Mouse (Mus musculus) gastrocnemius, adult 8-10 months (tissue): ENCODE results near the gene Pxmp2. TPM values are rescaled to one million over a fixed set of nuclear protein-coding genes. Genes with fewer than 3 reads are reported as not detected.

Experiments
- DNase-seq, 2 experiments: peaks; one replicate each; pipeline ENCODE4 v3.0.0; 2022; ENCODE audit warnings: low spot score in 2 of 2
- total RNA-seq, 4 experiments: library from RNA; stranded (reverse); gene quantifications; 2 replicates each; pipeline ENCODE4 v1.2.4; 2022

The Pxmp2 gene
- total RNA-seq, 4 experiments from 2014 or later = 38.1 to 54.8 (median 44.5) TPM

DNA sequence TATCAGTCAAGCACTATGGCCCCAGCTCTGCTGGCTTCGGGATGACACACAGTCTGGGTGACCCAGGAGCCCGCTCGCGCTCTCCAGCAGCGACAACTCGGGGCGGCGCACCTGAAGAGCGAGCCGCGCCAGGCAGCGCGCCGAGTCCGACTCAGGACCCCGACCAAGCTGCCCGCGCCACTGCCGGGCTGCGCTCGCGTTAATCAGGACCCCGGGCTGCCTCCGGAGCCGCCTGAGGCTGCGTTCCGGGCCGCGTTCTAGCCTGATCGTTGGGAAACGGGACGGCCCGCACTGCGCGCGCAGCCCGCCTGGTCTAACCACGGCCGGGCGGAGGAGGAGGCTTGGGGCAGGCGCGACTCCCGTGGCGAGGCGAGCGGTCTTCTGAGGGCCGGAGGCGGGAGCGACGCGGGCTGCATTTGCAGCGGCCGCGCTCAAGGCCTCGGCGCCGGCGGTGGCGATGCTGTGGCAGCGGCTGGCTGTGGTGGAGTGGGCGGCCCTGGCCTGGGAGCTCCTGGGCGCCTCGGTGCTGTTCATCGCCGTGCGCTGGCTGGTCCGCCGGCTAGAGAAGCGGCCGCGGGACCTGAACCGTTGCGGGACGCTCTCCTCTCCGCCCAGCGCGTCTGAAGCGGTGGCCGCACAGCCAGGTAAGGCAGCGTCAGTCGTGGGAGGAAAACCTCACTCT is 55.1 kb downstream of the Pxmp2 start, which contains the start of gene Ankle2:
Gene Ankle2 (plus strand): TSS at position 225 of the 682 bp plus-strand sequence.
- DNase-seq = peak; percentile 87 to 89

DNA sequence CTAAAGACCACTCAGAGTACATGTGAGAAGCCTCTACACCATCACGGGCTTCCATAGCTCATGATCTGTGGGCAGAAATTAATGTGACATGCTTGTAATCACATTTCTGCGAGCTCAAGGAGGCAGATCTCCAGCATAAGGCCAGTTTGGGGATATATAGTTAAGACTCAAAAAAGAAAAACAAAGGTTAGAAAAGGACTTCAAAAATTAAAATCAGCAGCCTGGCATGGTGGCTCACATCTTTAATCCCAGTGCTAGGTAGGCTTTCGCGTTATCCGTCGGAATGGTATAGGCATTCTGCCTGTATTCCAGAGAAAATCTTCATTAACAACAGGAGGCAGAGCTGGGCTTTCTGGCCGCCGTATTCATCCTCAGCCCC is 55.6 kb downstream of the Pxmp2 start:
- DNase-seq = no peak

DNA sequence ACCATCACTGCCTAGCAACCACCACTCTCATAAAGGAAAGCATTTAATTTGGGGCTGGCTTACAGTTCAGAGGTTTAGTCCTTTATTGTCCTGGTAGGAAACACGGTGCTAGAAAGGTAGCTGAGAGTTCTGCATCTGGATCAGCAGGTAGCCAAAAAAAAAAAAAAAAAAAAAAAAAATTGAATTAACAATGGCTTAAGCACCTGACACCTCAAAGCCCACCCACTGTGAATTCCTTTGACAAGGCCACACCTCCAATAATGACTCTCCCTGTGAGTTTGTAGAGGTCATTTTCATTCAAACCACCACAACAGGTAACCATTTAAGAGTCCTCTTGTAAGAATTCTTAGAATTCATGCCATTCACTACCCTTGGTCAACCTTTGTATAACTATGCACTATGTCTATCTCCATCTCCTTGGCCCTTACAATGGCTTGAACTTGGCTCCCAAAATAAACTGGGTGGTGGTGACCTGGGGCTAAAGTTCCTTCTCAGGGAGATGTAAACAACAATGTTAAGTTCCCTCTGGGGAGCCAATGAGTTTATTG is 58.6 kb downstream of the Pxmp2 start:
- no peak for DNase-seq

DNA sequence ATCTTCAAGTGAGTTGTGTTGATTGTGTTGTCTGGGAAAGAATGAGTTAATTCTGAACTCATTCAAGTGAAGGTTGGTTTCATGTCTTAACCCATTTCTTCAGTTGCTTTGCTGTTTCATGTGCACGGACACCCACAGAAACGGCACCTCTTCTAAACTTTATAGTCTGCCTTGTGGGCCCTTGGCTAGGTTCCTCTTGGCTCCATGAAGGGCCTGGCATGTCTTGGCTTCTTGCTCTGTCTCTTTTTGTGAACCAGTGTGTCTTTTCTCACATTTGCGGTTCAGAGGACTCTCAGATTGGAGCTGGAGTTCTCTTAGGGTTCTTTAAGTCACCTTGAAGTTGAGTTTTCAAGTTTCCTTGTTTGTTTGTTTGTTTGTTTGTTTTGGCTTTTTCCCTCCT is 60.9 kb downstream of the Pxmp2 start:
- DNase-seq = no peak

Other genes starting within 250 kb of the Pxmp2 start
- gene Gm17655, start 213.7 kb downstream of the Pxmp2 start, total RNA-seq = 1 to 10 TPM in 3 of 4 experiments, under 1 TPM in 1; 0.65 to 2.5 (median 1.8) TPM
- gene Gm35315, start 191.8 kb downstream of the Pxmp2 start, total RNA-seq = under 1 TPM; 0.27 to 0.49 (median 0.34) TPM
- gene Plcxd1, start 186.2 kb downstream of the Pxmp2 start, total RNA-seq = not detected
- 10 to 100 TPM; 10.9 to 20.6 (median 13.5) TPM for gene Gtpbp6, start 178.0 kb downstream of the Pxmp2 start, total RNA-seq
- 1 to 10 TPM; 3.5 to 5.4 (median 4.3) TPM for gene Zfp605, start 176.1 kb downstream of the Pxmp2 start, total RNA-seq
- 10 to 100 TPM in 3 of 4 experiments, 1 to 10 TPM in 1; 9.0 to 12.7 (median 12.0) TPM for gene Chfr, start 150.3 kb downstream of the Pxmp2 start, total RNA-seq
- gene Golga3, start 109.5 kb downstream of the Pxmp2 start, total RNA-seq = 10 to 100 TPM; 44.1 to 52.7 (median 50.0) TPM
- 10 to 100 TPM; 30.9 to 39.7 (median 33.5) TPM for gene Ankle2, start 55.2 kb downstream of the Pxmp2 start, total RNA-seq
- gene Pgam5, start 16.3 kb downstream of the Pxmp2 start, total RNA-seq = 10 to 100 TPM; 25.4 to 30.6 (median 28.3) TPM
- gene Pole, start 120 bp upstream of the Pxmp2 start, total RNA-seq = 1 to 10 TPM in 3 of 4 experiments, under 1 TPM in 1; 0.99 to 2.5 (median 1.5) TPM
- not detected for gene P2rx2, start 57.0 kb upstream of the Pxmp2 start, total RNA-seq
- gene Lrcol1, start 58.5 kb upstream of the Pxmp2 start, total RNA-seq = not detected
- 10 to 100 TPM; 27.3 to 40.0 (median 33.9) TPM for gene Fbrsl1, start 162.3 kb upstream of the Pxmp2 start, total RNA-seq